Mouse (Mus musculus) Muller cell, postnatal 12 days (primary cell): ENCODE measurements at regions not wholly inside any gene's neighbourhood (a gene's known extent, or its start where the extent isn't known, plus 50 kb on each side); places are given as distances from the start of the nearest gene placed in this dataset.

Experiments used
- DNase-seq: peaks from one replicate; pipeline ENCODE4 v3.0.0-alpha.2; 2015; ENCODE audit errors: inconsistent ontology term

GRCm38 (mm10) chr7:79543231-79544071 is 74.0 kb downstream of the Rhcg start:
- DNase-seq: no peak

- no peak for DNase-seq
These were observed 75.0 kb downstream of the Rhcg start for GRCm38 (mm10) chr7:79542379-79543015.

- no peak for DNase-seq
These were observed 74.1 kb upstream of the Polg start for GRCm38 (mm10) chr7:79540246-79540645.

- DNase-seq: no peak
These were observed 73.3 kb upstream of the Polg start for GRCm38 (mm10) chr7:79539426-79539825.

GRCm38 (mm10) chr7:79536157-79536641 is 70.0 kb upstream of the Polg start:
- peak; percentile 21 for DNase-seq

- DNase-seq: peak; percentile 72
These were observed 69.3 kb upstream of the Polg start for GRCm38 (mm10) chr7:79535251-79536111.

GRCm38 (mm10) chr7:79534819-79535218 is 68.7 kb upstream of the Polg start:
- no peak for DNase-seq

GRCm38 (mm10) chr7:79534381-79534780 is 68.2 kb upstream of the Polg start:
- DNase-seq: no peak

GRCm38 (mm10) chr7:79532626-79533140 is 66.5 kb upstream of the Polg start:
- no peak for DNase-seq

GRCm38 (mm10) chr7:79531551-79532356 is 65.6 kb upstream of the Polg start:
- DNase-seq: no peak

- peak; percentile 62 for DNase-seq
These were observed 65.0 kb upstream of the Polg start for GRCm38 (mm10) chr7:79531142-79531541.

- DNase-seq: no peak
These were observed 63.3 kb upstream of the Polg start for GRCm38 (mm10) chr7:79529480-79529879.

- no peak for DNase-seq
These were observed 61.8 kb upstream of the Polg start for GRCm38 (mm10) chr7:79527984-79528383.

- DNase-seq: peak; percentile 47
These were observed 59.8 kb upstream of the Polg start for GRCm38 (mm10) chr7:79525690-79526630.

- DNase-seq: no peak
These were observed 58.8 kb upstream of the Polg start for GRCm38 (mm10) chr7:79524921-79525320.

GRCm38 (mm10) chr7:79523696-79524095 is 57.5 kb upstream of the Polg start:
- no peak for DNase-seq

GRCm38 (mm10) chr7:79522046-79522445 is 55.9 kb upstream of the Polg start:
- no peak for DNase-seq

- peak; percentile 35 for DNase-seq
These were observed 55.1 kb upstream of the Polg start for GRCm38 (mm10) chr7:79521259-79521658.

- DNase-seq: peak; percentile 52
These were observed 54.1 kb upstream of the Polg start for GRCm38 (mm10) chr7:79520222-79520710.

GRCm38 (mm10) chr7:79518928-79519327 is 52.8 kb upstream of the Polg start:
- no peak for DNase-seq
